Mouse (Mus musculus): ENCODE measurements at regions not wholly inside any gene's neighbourhood (a gene's known extent, or its start where the extent isn't known, plus 50 kb on each side); places are given as distances from the start of the nearest gene placed in this dataset.

DNA sequence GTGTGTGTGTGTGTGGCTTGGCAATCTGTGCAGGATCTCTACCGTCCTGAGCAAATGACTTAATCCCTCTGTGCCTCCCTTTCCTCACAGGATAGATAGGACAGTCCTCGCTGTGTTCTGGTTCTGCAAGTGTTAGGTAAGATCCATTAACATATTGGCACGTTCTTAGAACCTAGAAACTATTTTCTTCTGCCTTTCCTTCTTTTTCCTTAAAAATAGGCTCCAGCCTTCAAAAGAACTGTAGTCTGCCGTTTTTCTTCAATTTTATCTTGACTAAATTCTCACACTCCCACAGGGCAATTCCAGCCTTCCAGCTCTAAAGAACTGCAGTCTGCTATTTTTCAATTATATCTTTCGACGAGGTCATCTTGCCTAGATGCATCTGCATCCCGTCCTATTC is 227.6 kb upstream of the Clint1 start:
- no peaks in the 10 kb centered on the region for H3K4me1 ChIP-seq (ENCODE audit: control insufficient read depth, insufficient read depth, low read length)
- 75% methylated on average over 7 of the region's 7 CpGs for WGBS
- H3K27ac ChIP-seq (ENCODE audit: low read depth, low read length): no peak overlapping the region
- no peaks in the 10 kb centered on the region for H3K36me3 ChIP-seq (ENCODE audit: control insufficient read depth, insufficient read depth, low read length)
- no peak overlapping the region for H3K9ac ChIP-seq (ENCODE audit: low read length)
- H3K4me3 ChIP-seq (ENCODE audit: low read depth, low read length): no peak overlapping the region
- no peak for ATAC-seq (ENCODE audit: low FRiP score)
- no peaks in the 10 kb centered on the region for H3K27me3 ChIP-seq (ENCODE audit: control insufficient read depth, insufficient read depth, low read length)
- no peaks in the 10 kb centered on the region for H3K9me3 ChIP-seq (ENCODE audit: control insufficient read depth, low read length)
- DNase-seq (ENCODE audit: low spot score, missing footprints): no peak
- H3K4me2 ChIP-seq: no peak overlapping the region

DNA sequence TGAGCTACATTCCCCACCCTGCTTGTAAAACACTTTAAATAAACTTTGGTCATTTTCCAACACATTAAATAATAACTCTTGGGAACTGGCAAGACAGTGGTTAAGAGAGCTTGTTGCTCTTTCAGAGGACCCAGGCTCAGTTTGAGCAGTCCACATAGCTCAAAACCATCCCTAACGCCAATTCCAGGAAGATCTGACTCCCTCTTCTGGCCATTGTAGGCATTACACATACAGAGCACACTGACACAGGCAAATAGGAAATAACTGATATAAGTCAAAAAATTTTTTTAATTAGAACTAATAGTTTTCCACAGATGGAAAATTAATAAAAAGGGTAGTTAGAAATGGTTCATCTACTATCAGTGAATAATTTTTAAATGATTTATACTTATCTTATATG is 222.6 kb upstream of the Clint1 start:
- DNase-seq (ENCODE audit: low spot score, missing footprints) (no peak), ATAC-seq (ENCODE audit: low FRiP score) (no peak)
- Histone ChIP-seq H3K36me3 (ENCODE audit: control insufficient read depth, insufficient read depth, low read length) (no peaks in the 10 kb centered on the region), H3K4me3 (ENCODE audit: low read depth, low read length) (no peak overlapping the region), H3K9ac (ENCODE audit: low read length) (no peak overlapping the region), H3K4me1 (ENCODE audit: control insufficient read depth, insufficient read depth, low read length) (no peaks in the 10 kb centered on the region), H3K27me3 (ENCODE audit: control insufficient read depth, insufficient read depth, low read length) (no peaks in the 10 kb centered on the region), H3K4me2 (no peak overlapping the region), H3K9me3 (ENCODE audit: control insufficient read depth, low read length) (no peaks in the 10 kb centered on the region), H3K27ac (ENCODE audit: low read depth, low read length) (no peak overlapping the region)
- WGBS: 17% methylated on average over 1 of the region's 1 CpGs

DNA sequence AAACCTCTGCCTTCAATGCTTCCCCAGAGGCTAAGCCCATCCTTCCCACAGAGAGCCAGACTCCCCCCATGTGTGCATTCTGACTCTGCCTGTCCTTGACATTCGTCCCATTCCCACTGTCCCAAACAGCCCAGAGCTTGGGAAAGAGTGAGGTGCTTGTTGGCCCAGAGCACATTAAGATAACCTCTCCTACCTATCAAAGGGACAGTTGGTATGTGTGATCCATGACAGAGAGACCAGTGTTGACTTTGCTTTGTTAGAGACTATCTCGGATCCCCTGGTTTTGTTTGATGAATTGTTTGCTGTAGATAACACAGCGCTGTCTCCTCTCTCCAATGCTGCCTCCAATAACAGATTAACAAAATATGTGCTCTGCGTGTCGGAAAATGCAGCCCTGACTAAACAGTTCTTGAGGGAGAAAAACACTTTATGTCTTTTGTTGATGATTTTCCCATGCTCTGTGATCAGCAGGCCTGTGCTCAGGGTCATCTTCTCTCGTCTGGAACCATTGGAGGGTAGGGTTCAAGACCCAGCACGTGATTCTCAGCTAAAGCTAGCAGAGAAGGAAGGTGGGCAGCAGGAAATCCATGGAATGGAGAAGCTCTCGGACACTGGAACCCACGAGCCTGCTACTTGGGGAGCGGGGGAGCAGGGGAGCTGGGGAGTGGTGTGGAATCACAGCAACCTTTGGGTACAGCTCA is 217.2 kb upstream of the Clint1 start:
- ATAC-seq (ENCODE audit: low FRiP score) (no peak), DNase-seq (ENCODE audit: low spot score, missing footprints) (peak; percentile 17)
- Histone ChIP-seq H3K9ac (ENCODE audit: low read length) (no peak overlapping the region), H3K27ac (ENCODE audit: low read depth, low read length) (no peak overlapping the region), H3K4me3 (ENCODE audit: low read depth, low read length) (no peak overlapping the region), H3K9me3 (ENCODE audit: control insufficient read depth, low read length) (no peaks in the 10 kb centered on the region), H3K27me3 (ENCODE audit: control insufficient read depth, insufficient read depth, low read length) (no peaks in the 10 kb centered on the region), H3K36me3 (ENCODE audit: control insufficient read depth, insufficient read depth, low read length) (no peaks in the 10 kb centered on the region), H3K4me2 (no peak overlapping the region), H3K4me1 (ENCODE audit: control insufficient read depth, insufficient read depth, low read length) (no peaks in the 10 kb centered on the region)
- 85% methylated on average over 10 of the region's 10 CpGs for WGBS

DNA sequence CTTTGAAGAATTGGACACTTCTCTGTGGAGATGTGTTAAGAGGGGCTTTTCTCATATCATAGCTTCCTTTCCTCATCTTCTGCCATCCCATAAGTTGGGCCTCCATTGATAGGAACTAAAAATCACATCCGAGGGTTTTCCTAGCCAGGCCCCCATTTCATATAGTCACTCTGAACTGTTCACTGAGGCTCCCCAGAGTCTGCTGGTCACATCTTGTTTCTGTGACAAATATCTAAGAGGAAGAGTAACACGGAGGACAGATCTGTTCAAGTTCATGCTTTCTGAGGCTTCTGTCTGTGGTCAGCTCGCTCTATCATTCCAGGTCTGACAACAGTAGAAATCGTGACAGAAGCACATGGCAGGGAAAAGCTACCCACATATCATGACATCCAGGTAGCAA is 216.0 kb upstream of the Clint1 start:
- Histone ChIP-seq H3K4me2 (no peak overlapping the region), H3K36me3 (ENCODE audit: control insufficient read depth, insufficient read depth, low read length) (no peaks in the 10 kb centered on the region), H3K9me3 (ENCODE audit: control insufficient read depth, low read length) (no peaks in the 10 kb centered on the region), H3K4me3 (ENCODE audit: low read depth, low read length) (no peak overlapping the region), H3K9ac (ENCODE audit: low read length) (no peak overlapping the region), H3K27ac (ENCODE audit: low read depth, low read length) (no peak overlapping the region), H3K4me1 (ENCODE audit: control insufficient read depth, insufficient read depth, low read length) (no peaks in the 10 kb centered on the region), H3K27me3 (ENCODE audit: control insufficient read depth, insufficient read depth, low read length) (no peaks in the 10 kb centered on the region)
- no peak for ATAC-seq (ENCODE audit: low FRiP score)
- DNase-seq (ENCODE audit: low spot score, missing footprints): no peak
- 91% methylated on average over 4 of the region's 4 CpGs for WGBS

DNA sequence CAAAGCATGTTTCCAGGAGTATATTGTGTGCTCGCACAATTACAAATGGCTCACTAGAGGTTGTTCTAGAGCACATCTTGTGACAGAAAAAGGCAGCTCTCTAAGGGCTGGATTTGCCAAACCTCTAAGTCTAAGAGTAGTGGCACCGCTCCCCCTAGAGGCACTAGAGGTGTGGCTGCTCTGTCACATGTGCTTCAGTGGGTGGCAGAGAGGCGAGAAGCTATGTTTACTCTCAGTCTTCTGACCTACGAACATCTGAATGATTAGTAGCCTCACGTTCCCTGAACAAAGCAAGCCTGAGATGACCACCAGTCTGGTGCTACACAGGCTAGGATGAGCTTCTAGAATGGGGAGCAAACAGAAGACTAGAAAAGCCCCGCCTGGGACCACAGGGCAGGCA is 212.6 kb upstream of the Clint1 start:
- Histone ChIP-seq H3K4me3 (ENCODE audit: low read depth, low read length) (no peak overlapping the region), H3K27ac (ENCODE audit: low read depth, low read length) (no peak overlapping the region), H3K27me3 (ENCODE audit: control insufficient read depth, insufficient read depth, low read length) (no peaks in the 10 kb centered on the region), H3K4me1 (ENCODE audit: control insufficient read depth, insufficient read depth, low read length) (no peaks in the 10 kb centered on the region), H3K9ac (ENCODE audit: low read length) (no peak overlapping the region), H3K36me3 (ENCODE audit: control insufficient read depth, insufficient read depth, low read length) (no peaks in the 10 kb centered on the region), H3K9me3 (ENCODE audit: control insufficient read depth, low read length) (no peaks in the 10 kb centered on the region), H3K4me2 (no peak overlapping the region)
- ATAC-seq (ENCODE audit: low FRiP score) (no peak), DNase-seq (ENCODE audit: low spot score, missing footprints) (peak; percentile 28)
- WGBS: 77% methylated on average over 6 of the region's 6 CpGs

DNA sequence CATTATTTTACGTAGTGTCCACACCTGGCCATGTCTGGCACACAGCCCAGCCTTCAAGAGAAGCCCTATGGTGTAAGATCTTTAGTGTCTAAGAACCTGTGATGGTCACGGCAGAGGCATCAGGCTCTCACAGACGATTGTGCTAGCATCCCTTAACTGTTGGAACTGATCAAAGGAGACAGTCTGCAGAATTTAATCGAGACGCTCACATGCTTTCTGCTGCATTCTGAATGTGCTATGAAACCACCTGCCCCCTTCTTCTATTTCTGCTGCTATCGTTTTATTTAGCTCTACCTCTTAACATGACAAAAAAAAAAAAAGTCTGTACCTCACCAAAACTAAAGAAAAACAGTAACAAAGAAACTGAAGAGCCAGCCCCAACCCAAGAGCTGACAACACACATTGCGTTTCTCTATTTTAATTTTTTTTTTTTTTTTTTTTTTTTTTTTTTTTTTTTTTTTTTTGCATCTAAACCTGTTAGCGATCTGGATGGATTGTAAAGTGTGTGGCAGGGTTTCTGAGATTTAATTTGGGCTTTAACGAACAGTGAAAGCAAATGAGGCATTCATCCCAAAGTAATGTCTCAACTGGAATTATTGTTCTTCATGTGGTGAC is 209.6 kb upstream of the Clint1 start:
- Histone ChIP-seq H3K36me3 (ENCODE audit: control insufficient read depth, insufficient read depth, low read length) (no peaks in the 10 kb centered on the region), H3K9me3 (ENCODE audit: control insufficient read depth, low read length) (no peaks in the 10 kb centered on the region), H3K27me3 (ENCODE audit: control insufficient read depth, insufficient read depth, low read length) (no peaks in the 10 kb centered on the region), H3K4me3 (ENCODE audit: low read depth, low read length) (no peak overlapping the region), H3K9ac (ENCODE audit: low read length) (no peak overlapping the region), H3K27ac (ENCODE audit: low read depth, low read length) (no peak overlapping the region), H3K4me2 (no peak overlapping the region), H3K4me1 (ENCODE audit: control insufficient read depth, insufficient read depth, low read length) (no peaks in the 10 kb centered on the region)
- 92% methylated on average over 9 of the region's 9 CpGs for WGBS
- ATAC-seq (ENCODE audit: low FRiP score) (no peak), DNase-seq (ENCODE audit: low spot score, missing footprints) (peak; percentile 37)

DNA sequence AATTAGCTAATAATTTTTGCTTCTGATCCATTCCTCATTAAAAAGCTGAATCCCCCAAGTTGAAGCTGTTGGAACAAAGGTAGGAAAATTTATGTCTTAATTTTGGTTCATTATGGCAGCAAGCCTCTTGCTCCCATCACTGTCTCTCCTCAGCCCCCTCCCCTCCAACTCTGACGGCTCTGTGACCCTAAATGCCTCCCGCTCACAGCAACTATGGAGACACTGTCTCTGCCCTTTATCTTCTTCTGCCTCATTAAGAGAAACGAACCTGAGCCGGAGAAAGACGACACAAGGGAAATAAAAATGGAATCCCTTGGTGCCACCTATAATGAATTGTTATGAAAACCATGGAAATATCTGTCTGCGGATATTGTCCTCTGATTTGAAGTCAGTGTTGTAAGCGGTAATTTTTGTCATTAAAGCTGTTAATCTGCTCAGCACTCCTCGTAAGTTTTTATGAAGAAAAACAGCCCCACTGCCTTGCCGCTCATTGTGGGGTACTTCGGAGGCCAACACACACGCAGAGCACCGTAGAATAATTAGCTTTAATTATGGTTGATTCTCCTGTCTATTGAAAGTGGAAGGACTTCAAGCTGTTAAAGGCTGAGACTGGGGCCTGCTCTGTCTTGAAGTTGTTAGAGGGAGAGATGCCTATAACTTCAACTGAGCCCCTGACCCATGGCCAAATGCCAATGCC is 208.1 kb upstream of the Clint1 start:
- WGBS: 81% methylated on average over 12 of the region's 12 CpGs

DNA sequence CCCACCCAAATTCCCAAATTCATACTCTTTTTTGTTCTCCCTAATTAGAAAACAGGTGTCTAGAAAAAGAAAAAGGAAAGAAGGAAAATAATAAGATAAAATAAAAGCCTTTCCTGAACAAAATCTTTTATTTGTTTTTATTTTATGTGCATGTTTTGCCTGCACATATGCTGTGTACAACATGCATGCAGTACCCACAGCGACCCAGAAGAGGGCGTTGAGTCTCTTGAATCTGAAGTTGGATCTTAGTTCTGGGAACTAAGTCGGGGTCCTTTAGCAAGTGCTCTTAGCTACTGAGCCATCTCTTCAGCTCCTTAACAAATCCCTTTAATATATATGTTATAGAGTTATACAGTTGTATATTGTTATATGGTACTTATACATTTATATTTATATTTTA is 206.0 kb upstream of the Clint1 start:
- no peaks in the 10 kb centered on the region for H3K36me3 ChIP-seq (ENCODE audit: control insufficient read depth, insufficient read depth, low read length)
- H3K27ac ChIP-seq (ENCODE audit: low read depth, low read length): no peak overlapping the region
- DNase-seq (ENCODE audit: low spot score, missing footprints): no peak
- H3K9me3 ChIP-seq (ENCODE audit: control insufficient read depth, low read length): no peaks in the 10 kb centered on the region
- 65% methylated on average over 3 of the region's 3 CpGs for WGBS
- no peak for ATAC-seq (ENCODE audit: low FRiP score)
- H3K4me1 ChIP-seq (ENCODE audit: control insufficient read depth, insufficient read depth, low read length): no peaks in the 10 kb centered on the region
- no peak overlapping the region for H3K9ac ChIP-seq (ENCODE audit: low read length)
- no peak overlapping the region for H3K4me3 ChIP-seq (ENCODE audit: low read depth, low read length)
- H3K4me2 ChIP-seq: no peak overlapping the region
- H3K27me3 ChIP-seq (ENCODE audit: control insufficient read depth, insufficient read depth, low read length): no peaks in the 10 kb centered on the region

More for the DNA sequence above, 208.1 kb upstream of the Clint1 start:
- ATAC-seq (ENCODE audit: low FRiP score) (no peak), DNase-seq (ENCODE audit: low spot score, missing footprints) (no peak)
- H3K9ac ChIP-seq (ENCODE audit: low read length): no peak overlapping the region
- H3K27me3 ChIP-seq (ENCODE audit: control insufficient read depth, insufficient read depth, low read length): no peaks in the 10 kb centered on the region
- H3K4me1 ChIP-seq (ENCODE audit: control insufficient read depth, insufficient read depth, low read length): no peaks in the 10 kb centered on the region
- H3K27ac ChIP-seq (ENCODE audit: low read depth, low read length): no peak overlapping the region
- no peaks in the 10 kb centered on the region for H3K9me3 ChIP-seq (ENCODE audit: control insufficient read depth, low read length)
- no peak overlapping the region for H3K4me3 ChIP-seq (ENCODE audit: low read depth, low read length)
- no peaks in the 10 kb centered on the region for H3K36me3 ChIP-seq (ENCODE audit: control insufficient read depth, insufficient read depth, low read length)
- H3K4me2 ChIP-seq: no peak overlapping the region

DNA sequence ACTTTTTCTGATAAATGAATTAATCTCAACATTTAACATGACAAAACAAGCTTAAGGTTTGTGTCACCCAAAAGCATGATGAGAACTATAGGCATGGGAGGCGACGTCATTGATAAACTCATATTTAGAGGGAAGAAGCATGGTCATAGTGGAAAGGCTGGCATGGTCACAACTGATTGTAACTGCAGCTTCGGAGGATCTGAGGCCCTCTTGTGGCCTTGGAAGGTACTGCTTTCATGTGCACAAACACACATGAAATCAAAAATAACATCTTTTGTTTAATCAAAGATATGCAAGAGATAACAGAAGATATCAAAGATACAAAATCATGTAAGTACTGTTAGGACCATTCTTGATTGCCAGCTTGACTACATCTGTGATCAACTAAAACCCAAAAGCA is 204.0 kb upstream of the Clint1 start:
- Histone ChIP-seq H3K36me3 (ENCODE audit: control insufficient read depth, insufficient read depth, low read length) (no peaks in the 10 kb centered on the region), H3K9ac (ENCODE audit: low read length) (no peak overlapping the region), H3K4me2 (no peak overlapping the region), H3K27me3 (ENCODE audit: control insufficient read depth, insufficient read depth, low read length) (no peaks in the 10 kb centered on the region), H3K4me3 (ENCODE audit: low read depth, low read length) (no peak overlapping the region), H3K27ac (ENCODE audit: low read depth, low read length) (no peak overlapping the region), H3K4me1 (ENCODE audit: control insufficient read depth, insufficient read depth, low read length) (no peaks in the 10 kb centered on the region), H3K9me3 (ENCODE audit: control insufficient read depth, low read length) (no peaks in the 10 kb centered on the region)
- DNase-seq (ENCODE audit: low spot score, missing footprints): no peak
- ATAC-seq (ENCODE audit: low FRiP score): no peak
- 78% methylated on average over 3 of the region's 3 CpGs for WGBS
